ENCODE assay signal across 8 mouse cellular contexts in genomic region chr14:122464351-122464762, GRCm38 (mm10). TPM values are rescaled to one million over a fixed set of nuclear protein-coding genes. Genes with fewer than 3 reads are reported as not detected.
DNase-seq lines count a peak whose midpoint lies in the region; ATAC-seq and TF ChIP-seq lines count a peak whose summit lies in the region.

No protein-coding gene starts in this region.

- H3K27me3 ChIP-seq in heart, embryonic 11.5 days (ENCODE audit: control insufficient read depth, insufficient read depth, low read length), result peaks cover 85% of the 10 kb centered on the region
- no peaks in the 10 kb centered on the region for H3K27me3 ChIP-seq in MEL (ENCODE audit: control insufficient read depth in 1 of 2, insufficient read depth in 2 of 2, low read length in 2 of 2)
- H3K27me3 ChIP-seq in heart, embryonic 15.5 days, result peaks cover 93% of the 10 kb centered on the region

- ATAC-seq in heart, embryonic 11.5 days (replicated peaks; ENCODE audit: insufficient number of reproducible peaks, low FRiP score, low TSS enrichment), result no peak
- ATAC-seq in heart, embryonic 15.5 days (replicated peaks; ENCODE audit: insufficient number of reproducible peaks, insufficient read depth, low FRiP score, low read depth), result no peak

- under 1% methylated on average over 50 of the region's 62 CpGs for WGBS in heart, embryonic 11.5 days (ENCODE audit: insufficient replicate concordance)
- WGBS in heart, embryonic 15.5 days, result under 1% methylated on average over 57 of the region's 62 CpGs

- H3K9me3 ChIP-seq in heart, embryonic 11.5 days (replicated peaks; ENCODE audit: control insufficient read depth, low read length), result no peaks in the 10 kb centered on the region
- H3K9me3 ChIP-seq in MEL (replicated peaks; ENCODE audit: insufficient read depth, low read length), result no peaks in the 10 kb centered on the region
- H3K9me3 ChIP-seq in heart, embryonic 15.5 days (replicated peaks), result no peaks in the 10 kb centered on the region

- H3K9ac ChIP-seq in heart, embryonic 11.5 days (ENCODE audit: low read depth, low read length), result no peak overlapping the region
- H3K9ac ChIP-seq in MEL (ENCODE audit: control insufficient read depth, low read depth, low read length, poor library complexity, severe bottlenecking), result peak overlapping the region; percentile 93
- peak overlapping the region; percentile 39 for H3K9ac ChIP-seq in heart, embryonic 15.5 days

- DNase-seq in heart, postnatal 36 days, result no peak
- DNase-seq in MEL (ENCODE audit: low read depth, low spot score), result no peak
- DNase-seq in mesoderm, embryonic 11.5 days (ENCODE audit: low read depth, low spot score), result peak; percentile 44
- no peak for DNase-seq in frontal cortex, postnatal 10 days (ENCODE audit: low spot score in 2 of 2)
- DNase-seq in lung, postnatal 36 days, result no peak
- DNase-seq in urinary bladder, postnatal 25 days (ENCODE audit: low spot score), result no peak

- TF ChIP-seq RAD21 in MEL (IDR thresholded peaks at IDR 0.05; ENCODE audit: low read depth, low read length), result no peak

- H3K27ac ChIP-seq in heart, embryonic 11.5 days (ENCODE audit: low read depth, low read length), result no peak overlapping the region
- H3K27ac ChIP-seq in MEL (ENCODE audit: control insufficient read depth, low read depth, low read length), result peak overlapping the region; percentile 84
- no peak overlapping the region for H3K27ac ChIP-seq in heart, embryonic 15.5 days

- H3K36me3 ChIP-seq in heart, embryonic 11.5 days (ENCODE audit: control insufficient read depth, insufficient read depth, low read length), result no peaks in the 10 kb centered on the region
- peaks cover 3 to 19% of the 10 kb centered on the region in 2 experiments; a peak in 3 of 4 replicates for H3K36me3 ChIP-seq in MEL (ENCODE audit: control insufficient read depth in 1 of 2, insufficient read depth in 2 of 2, low read length in 2 of 2)
- no peaks in the 10 kb centered on the region for H3K36me3 ChIP-seq in heart, embryonic 15.5 days

- peak overlapping the region; percentile 96 for H3K4me2 ChIP-seq in heart, embryonic 11.5 days
- H3K4me2 ChIP-seq in heart, embryonic 15.5 days, result peak overlapping the region; percentile 95

- TF ChIP-seq POLR2A in MEL (IDR thresholded peaks at IDR 0.05; ENCODE audit: control insufficient read depth in 1 of 2, insufficient read depth in 1 of 2, low read depth in 1 of 2, low read length in 2 of 2, poor library complexity in 1 of 2), result no peak

- no peak; a peak in 1 of 4 replicates for TF ChIP-seq EP300 in MEL (IDR thresholded peaks at IDR 0.05; ENCODE audit: low read depth in 1 of 2, low read length in 2 of 2)

- intact Hi-C loops in heart, postnatal 36 days (cut with DNase I), result no loop called here

- peaks cover 16% of the 10 kb centered on the region; the same call in 1 of the 2 replicates for H3K4me1 ChIP-seq in heart, embryonic 11.5 days (ENCODE audit: control insufficient read depth, insufficient read depth, low read length)
- peaks cover 13 to 14% of the 10 kb centered on the region in 2 experiments for H3K4me1 ChIP-seq in MEL (ENCODE audit: control insufficient read depth in 1 of 2, insufficient read depth in 2 of 2, low read length in 2 of 2)
- H3K4me1 ChIP-seq in heart, embryonic 15.5 days (replicated peaks), result peaks cover 25% of the 10 kb centered on the region

- TF ChIP-seq CTCF in MEL (IDR thresholded peaks at IDR 0.05 in 2 of 3, conservative IDR thresholded peaks at IDR 0.05 in 1 of 3; ENCODE audit: control insufficient read depth in 1 of 3, insufficient read depth in 1 of 3, low read depth in 2 of 3, low read length in 3 of 3, poor library complexity in 1 of 3, severe bottlenecking in 1 of 3), result no peak

- H3K79me2 ChIP-seq in MEL (ENCODE audit: control insufficient read depth, insufficient read depth, low read length, poor library complexity), result peaks cover 50% of the 10 kb centered on the region

- H3K4me3 ChIP-seq in heart, embryonic 11.5 days (ENCODE audit: low read depth, low read length), result peak overlapping the region; percentile 57
- peak overlapping the region; percentile 72 to 94 for H3K4me3 ChIP-seq in MEL (ENCODE audit: control insufficient read depth in 1 of 2, insufficient read depth in 1 of 2, low read depth in 2 of 2, low read length in 2 of 2)
- H3K4me3 ChIP-seq in heart, embryonic 15.5 days, result peak overlapping the region; percentile 56

TF ChIP-seq in MEL, 35 proteins besides CTCF, POLR2A, EP300 and RAD21:
- TF ChIP-seq BHLHE40 (IDR thresholded peaks at IDR 0.05; ENCODE audit: borderline replicate concordance, low read depth, low read length) (no peak), JUND (IDR thresholded peaks at IDR 0.05; ENCODE audit: low read depth, low read length) (no peak), CHD1 (IDR thresholded peaks at IDR 0.05; ENCODE audit: low read depth, low read length) (0 out of 2 replicates have a peak, but pooled peaks have one; percentile 87), MYB (IDR thresholded peaks at IDR 0.05; ENCODE audit: low read depth, low read length) (no peak), NELFE (IDR thresholded peaks at IDR 0.05; ENCODE audit: low read depth, low read length) (no peak), SIN3A (IDR thresholded peaks at IDR 0.05; ENCODE audit: low read length) (no peak), POLR2AphosphoS5 (IDR thresholded peaks at IDR 0.05; ENCODE audit: borderline replicate concordance, low read depth, low read length) (no peak), E2F4 (IDR thresholded peaks at IDR 0.05; ENCODE audit: borderline replicate concordance, low read depth, low read length) (no peak), SMC3 (IDR thresholded peaks at IDR 0.05; ENCODE audit: low read depth, low read length) (0 out of 2 replicates have a peak, but pooled peaks have one; percentile 12), POLR2AphosphoS2 (IDR thresholded peaks at IDR 0.05; ENCODE audit: low read length) (no peak), USF2 (IDR thresholded peaks at IDR 0.05; ENCODE audit: borderline replicate concordance in 1 of 2, insufficient read depth in 1 of 2, low read depth in 1 of 2, low read length in 2 of 2) (no peak), TBP (IDR thresholded peaks at IDR 0.05; ENCODE audit: low read depth, low read length) (no peak), MAZ (IDR thresholded peaks at IDR 0.05; ENCODE audit: low read depth, low read length) (no peak), ZC3H11A (IDR thresholded peaks at IDR 0.05; ENCODE audit: low read depth, low read length) (no peak), MYC (IDR thresholded peaks at IDR 0.05; ENCODE audit: low read depth, low read length) (no peak), UBTF (IDR thresholded peaks at IDR 0.05; ENCODE audit: borderline replicate concordance, insufficient read depth, low read depth, low read length) (peak; percentile 32; the same call in 1 of the 2 replicates), TCF12 (IDR thresholded peaks at IDR 0.05; ENCODE audit: low read depth, low read length) (no peak), ZKSCAN1 (IDR thresholded peaks at IDR 0.05; ENCODE audit: low read depth, low read length) (no peak), CHD2 (IDR thresholded peaks at IDR 0.05; ENCODE audit: low read length) (no peak)

RNA-seq across cellular contexts. Expression of gene Zic5, which starts 1.1 kb away (rescaled TPM):
- 0.16 TPM in 1 of 2 replicates, not detected in the other for polyA plus RNA-seq in heart, embryonic 11.5 days (2014; fragmentation: Nextera tagmentation; extraction: Ambion mirVana)
- not detected for total RNA-seq in heart, postnatal 36 days (2021)
- 9.9 and 10.4 TPM in 2 replicates for total RNA-seq in MEL (2012; rRNA removed)
- polyA plus RNA-seq in MEL (2012; ENCODE audit: insufficient read depth in 1 of 2, insufficient read length in 2 of 2, low read depth in 1 of 2, low replicate concordance in 2 of 2, missing spikeins in 1 of 2), result 10 to 100 TPM; 23.6 to 50.6 TPM
- 0.06 and 0.14 TPM in 2 replicates for polyA plus RNA-seq in heart, embryonic 15.5 days (2015; fragmentation: Nextera tagmentation; extraction: Ambion mirVana)

RNA-seq across cellular contexts. Expression of gene Zic2, which starts 10.9 kb away (rescaled TPM):
- 0.07 TPM in 1 of 2 replicates, not detected in the other for polyA plus RNA-seq in heart, embryonic 11.5 days (2014; fragmentation: Nextera tagmentation; extraction: Ambion mirVana)
- total RNA-seq in heart, postnatal 36 days (2021), result not detected
- 0.07 TPM in 1 of 2 replicates, not detected in the other for total RNA-seq in MEL (2012; rRNA removed)
- polyA plus RNA-seq in MEL (2012; ENCODE audit: insufficient read depth in 1 of 2, insufficient read length in 2 of 2, low read depth in 1 of 2, low replicate concordance in 2 of 2, missing spikeins in 1 of 2), result 1 to 10 TPM in 1 of 2 experiments, not detected in 1; 1.1 TPM
- polyA plus RNA-seq in heart, embryonic 15.5 days (2015; fragmentation: Nextera tagmentation; extraction: Ambion mirVana), result not detected in 2 replicates

RNA-seq across cellular contexts. Expression of gene Gm5089, which starts 13.4 kb away (rescaled TPM):
- polyA plus RNA-seq in heart, embryonic 11.5 days (2014; fragmentation: Nextera tagmentation; extraction: Ambion mirVana), result not detected in 2 replicates
- not detected for total RNA-seq in heart, postnatal 36 days (2021)
- not detected in 2 replicates for total RNA-seq in MEL (2012; rRNA removed)
- not detected for polyA plus RNA-seq in MEL (2012; ENCODE audit: insufficient read depth in 1 of 2, insufficient read length in 2 of 2, low read depth in 1 of 2, low replicate concordance in 2 of 2, missing spikeins in 1 of 2)
- not detected in 2 replicates for polyA plus RNA-seq in heart, embryonic 15.5 days (2015; fragmentation: Nextera tagmentation; extraction: Ambion mirVana)

RNA-seq across cellular contexts. Expression of gene Gm10837, which starts 26.0 kb away (rescaled TPM):
- polyA plus RNA-seq in heart, embryonic 11.5 days (2014; fragmentation: Nextera tagmentation; extraction: Ambion mirVana), result 0.10 TPM in 1 of 2 replicates, not detected in the other
- total RNA-seq in heart, postnatal 36 days (2021), result not detected
- not detected in 2 replicates for total RNA-seq in MEL (2012; rRNA removed)
- polyA plus RNA-seq in MEL (2012; ENCODE audit: insufficient read depth in 1 of 2, insufficient read length in 2 of 2, low read depth in 1 of 2, low replicate concordance in 2 of 2, missing spikeins in 1 of 2), result not detected
- not detected in 2 replicates for polyA plus RNA-seq in heart, embryonic 15.5 days (2015; fragmentation: Nextera tagmentation; extraction: Ambion mirVana)

Comparison
In these comparisons a context has a peak if more than half of its experiments do, and no peak if none do; other contexts are left out.
1. RNA of gene Zic5, which starts 1.1 kb away (polyA plus RNA-seq): 23.6 to 50.6 TPM in MEL; 0.16 TPM in heart, embryonic 11.5 days and 0.06 to 0.14 TPM in heart, embryonic 15.5 days; every median in the first group is over 10 times any median in the second.
2. Peak in every context shown above with its lines, with median percentiles within 50 percentile points of each other: H3K4me3 ChIP-seq.